Mouse (Mus musculus) cerebellum, postnatal 36 days (tissue): Measurements from ENCODE around the gene Nr2c1.

Source experiments
- DNase-seq, 2 experiments: peaks; one replicate each; pipeline ENCODE4 v3.0.0; 2021 to 2022; ENCODE audit warnings: mixed read lengths in 2 of 2

The Nr2c1 gene

GRCm38 (mm10) chr10:94140227-94140931 is 7.4 kb upstream of the Nr2c1 start:
- DNase-seq = no peak

GRCm38 (mm10) chr10:94142427-94142826 is 5.4 kb upstream of the Nr2c1 start:
- no peak for DNase-seq

DNA sequence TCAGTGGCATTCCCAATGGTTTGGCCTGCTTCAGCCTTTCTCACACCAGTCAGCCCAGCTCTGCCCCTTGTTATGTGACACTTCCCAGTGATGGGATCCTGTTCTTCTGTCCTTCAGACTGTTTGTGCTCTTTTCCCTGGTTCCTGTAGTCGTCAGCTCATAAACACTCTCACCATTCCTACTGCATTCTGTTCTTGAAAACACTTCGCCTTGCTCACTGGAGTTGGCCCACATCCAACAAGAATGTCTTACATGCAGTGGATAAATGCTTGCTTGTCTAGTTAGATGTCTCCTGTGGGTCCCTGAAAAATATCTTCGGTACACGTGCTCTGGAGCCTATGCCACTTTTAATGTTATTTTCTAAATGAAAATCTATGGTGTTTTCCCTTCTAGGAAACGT is 3.2 kb upstream of the Nr2c1 start:
- DNase-seq = no peak

DNA sequence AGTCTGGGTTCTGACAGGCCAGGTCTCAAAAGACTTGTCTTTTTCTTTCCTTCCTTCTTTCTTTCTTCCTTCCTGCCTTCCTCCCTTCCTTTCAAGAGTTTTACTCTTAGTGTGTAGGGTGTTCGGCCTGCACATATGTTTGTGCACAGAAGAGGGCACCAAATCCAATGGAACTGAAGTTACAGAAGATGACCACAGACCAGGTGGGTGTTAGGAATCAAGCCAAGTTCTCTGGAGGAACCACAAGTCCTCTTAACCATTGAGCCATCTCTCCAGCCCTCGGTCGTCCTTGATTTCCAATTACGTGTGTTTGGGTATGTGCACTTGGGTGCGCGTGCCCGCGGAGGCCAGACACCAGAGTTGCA is 450 bp upstream of the Nr2c1 start:
- DNase-seq = no peak

- DNase-seq = no peak
These were observed 3.7 kb downstream of the Nr2c1 start for GRCm38 (mm10) chr10:94151488-94151887.

DNA sequence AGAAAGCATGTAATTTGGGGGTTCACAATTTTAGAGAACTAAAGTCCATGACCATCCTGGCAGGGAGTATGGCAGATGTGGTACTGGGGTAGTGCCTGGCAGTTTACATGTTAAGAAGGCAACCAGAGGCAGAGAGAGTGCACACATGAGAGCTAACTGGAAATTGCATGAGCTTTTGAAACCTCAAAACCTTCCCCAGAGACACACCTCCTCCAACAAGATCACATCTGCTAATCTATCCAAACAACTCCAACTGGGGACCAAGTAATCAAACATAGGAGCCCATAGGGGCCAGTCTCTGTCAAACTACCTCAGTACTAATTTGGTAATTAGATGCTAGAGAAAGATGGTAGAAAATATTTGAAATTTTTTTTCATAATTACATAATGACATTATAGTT is 6.0 kb downstream of the Nr2c1 start:
- no peak for DNase-seq

- no peak for DNase-seq
These were observed 11.1 kb downstream of the Nr2c1 start for GRCm38 (mm10) chr10:94158962-94159361.

GRCm38 (mm10) chr10:94159406-94159805 is 11.6 kb downstream of the Nr2c1 start:
- DNase-seq = no peak

DNA sequence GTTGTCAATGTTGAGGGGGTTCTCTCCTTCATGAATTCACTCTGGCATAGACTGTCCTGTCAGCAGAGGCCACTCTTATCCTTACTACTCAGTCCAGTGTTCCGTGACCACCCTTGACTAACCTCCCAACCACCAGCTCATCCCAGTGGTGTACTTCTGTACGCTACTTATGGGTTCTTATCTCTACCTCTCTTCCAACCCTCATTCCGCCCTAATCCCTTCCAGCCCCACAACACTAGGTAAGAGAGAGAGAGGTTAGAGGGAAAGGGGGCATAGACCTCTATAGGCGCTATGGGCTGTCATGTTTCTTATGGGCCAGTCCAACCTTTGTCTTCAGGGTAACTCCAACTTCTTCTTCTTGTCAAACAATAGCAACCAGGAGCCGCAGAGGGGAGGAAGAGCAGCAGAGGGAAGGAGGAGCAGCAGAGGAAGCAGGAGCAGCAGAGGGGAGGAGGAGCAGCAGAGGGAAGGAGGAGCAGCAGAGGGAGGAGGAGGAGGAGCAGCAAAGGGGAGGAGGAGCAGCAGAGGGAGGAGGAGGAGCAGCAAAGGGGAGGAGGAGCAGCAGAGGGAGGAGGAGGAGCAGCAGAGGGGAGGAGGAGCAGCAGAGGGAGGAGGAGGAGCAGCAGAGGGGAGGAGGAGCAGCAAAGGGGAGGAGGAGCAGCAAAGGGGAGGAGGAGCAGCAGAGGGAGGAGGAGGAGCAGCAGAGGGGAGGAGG is 13.4 kb downstream of the Nr2c1 start:
- DNase-seq = no peak

DNA sequence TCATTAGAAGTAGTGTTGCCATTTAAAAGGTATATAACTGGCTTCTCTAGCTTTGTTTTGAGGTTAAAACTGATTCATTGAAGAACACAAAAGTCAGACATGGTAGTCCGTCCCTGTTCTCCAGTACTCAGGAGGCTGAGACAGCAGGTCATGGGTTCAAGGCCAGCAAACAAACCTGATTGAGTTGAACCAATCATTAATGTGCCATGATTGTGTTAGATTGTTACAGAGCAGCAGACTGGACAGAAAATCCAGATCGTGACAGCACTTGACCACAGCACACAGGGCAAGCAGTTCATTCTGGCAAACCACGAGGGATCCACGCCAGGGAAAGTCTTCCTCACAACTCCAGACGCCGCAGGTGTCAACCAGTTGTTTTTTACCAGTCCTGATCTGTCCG is 14.2 kb downstream of the Nr2c1 start:
- no peak for DNase-seq

DNA sequence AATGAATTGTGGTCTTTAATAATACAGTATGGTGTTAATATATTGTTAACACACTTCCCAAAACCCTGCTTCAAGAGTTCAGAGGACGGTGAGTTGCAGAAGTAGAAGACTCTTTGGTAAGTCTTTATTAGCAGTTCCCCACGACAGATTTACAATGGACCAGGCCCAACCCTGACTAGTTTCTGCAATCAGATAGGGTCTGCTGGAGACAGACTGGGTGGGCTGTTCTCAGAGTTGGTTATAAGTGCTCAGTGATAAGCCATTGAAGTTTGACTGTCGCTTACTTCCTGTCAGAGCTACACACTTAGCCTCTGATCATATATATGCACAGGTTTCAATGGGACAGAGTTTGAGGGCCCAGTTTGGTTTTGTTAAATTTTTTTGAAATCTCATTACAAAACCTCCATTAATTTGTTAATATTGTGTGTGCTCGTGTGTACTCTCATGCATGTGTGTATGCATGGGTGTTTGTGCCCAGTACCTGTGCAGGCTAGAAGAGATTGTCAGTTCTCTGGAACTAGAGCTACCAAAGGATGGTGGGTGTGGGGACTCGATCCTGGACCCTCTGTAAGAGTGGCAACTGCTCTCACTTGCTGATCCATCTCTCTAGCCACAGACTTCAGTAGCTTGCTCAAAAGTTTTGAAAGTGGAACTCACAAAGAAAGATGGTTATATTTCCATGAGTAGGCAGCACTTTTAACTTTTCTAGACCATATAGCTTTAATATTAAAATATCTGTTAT is 16.5 kb downstream of the Nr2c1 start:
- DNase-seq = no peak

DNA sequence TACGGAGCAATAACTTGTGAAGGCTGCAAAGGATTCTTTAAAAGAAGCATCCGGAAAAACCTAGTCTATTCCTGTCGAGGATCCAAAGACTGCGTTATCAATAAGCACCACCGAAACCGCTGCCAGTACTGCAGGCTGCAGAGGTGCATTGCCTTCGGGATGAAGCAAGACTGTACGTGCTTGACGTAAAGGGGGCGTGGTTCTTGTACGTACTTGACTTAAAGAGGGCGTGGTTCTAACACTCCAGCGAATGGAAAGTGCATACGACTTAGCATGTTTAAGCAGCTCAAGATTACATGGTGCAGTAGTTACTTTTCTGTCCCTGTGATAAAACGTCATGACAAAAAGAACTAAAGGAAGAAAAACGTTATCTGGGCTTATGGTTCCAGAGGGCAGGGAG is 17.6 kb downstream of the Nr2c1 start:
- DNase-seq = no peak

DNA sequence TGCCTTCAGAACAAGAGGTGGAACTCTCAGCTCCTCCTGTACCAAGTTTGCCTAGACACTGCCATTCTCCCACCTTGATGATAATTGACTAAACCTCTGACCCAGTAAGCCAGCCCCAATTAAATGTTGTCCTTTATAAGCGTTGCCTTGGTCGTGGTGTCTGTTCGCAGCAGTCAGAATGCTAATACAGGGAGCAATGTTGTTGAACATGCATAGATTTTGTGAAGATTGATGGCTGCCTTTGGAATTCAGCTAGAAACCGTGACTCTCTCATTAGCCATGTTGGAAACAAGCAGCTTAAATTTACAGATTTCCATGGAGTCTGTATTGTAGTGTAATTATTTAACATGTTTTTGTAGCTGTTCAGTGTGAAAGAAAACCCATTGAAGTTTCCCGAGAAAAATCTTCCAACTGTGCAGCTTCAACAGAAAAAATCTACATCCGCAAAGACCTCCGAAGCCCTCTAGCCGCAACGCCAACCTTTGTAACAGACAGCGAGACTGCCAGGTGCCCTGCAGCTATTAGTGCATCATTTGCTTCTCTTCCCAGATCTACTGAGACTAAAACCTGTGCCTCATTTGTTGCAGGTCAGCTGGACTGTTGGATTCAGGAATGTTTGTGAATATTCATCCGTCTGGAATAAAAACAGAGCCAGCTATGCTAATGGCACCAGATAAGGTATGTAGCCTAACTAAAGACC is 19.4 kb downstream of the Nr2c1 start:
- no peak for DNase-seq

GRCm38 (mm10) chr10:94171440-94172130 is 23.8 kb downstream of the Nr2c1 start:
- DNase-seq = no peak

DNA sequence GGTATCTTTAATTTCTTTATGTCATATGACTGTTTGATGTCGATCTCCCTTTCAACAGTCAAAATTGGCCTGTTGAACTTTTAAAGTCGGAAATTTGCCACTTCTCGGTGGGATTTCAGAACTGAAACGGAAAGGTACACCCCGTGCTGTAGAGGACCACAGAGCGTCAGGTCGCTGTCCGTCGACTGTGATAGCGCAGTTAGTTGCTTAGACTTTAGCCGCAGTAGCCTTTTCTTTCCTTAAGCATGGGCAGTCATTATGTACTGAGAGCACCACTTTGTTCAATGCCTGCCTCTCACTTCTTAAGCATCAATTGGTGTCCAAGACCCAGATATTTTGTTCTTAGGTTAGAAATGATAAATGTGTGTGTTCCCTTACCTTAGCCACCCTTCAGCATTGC is 24.3 kb downstream of the Nr2c1 start:
- no peak for DNase-seq

DNA sequence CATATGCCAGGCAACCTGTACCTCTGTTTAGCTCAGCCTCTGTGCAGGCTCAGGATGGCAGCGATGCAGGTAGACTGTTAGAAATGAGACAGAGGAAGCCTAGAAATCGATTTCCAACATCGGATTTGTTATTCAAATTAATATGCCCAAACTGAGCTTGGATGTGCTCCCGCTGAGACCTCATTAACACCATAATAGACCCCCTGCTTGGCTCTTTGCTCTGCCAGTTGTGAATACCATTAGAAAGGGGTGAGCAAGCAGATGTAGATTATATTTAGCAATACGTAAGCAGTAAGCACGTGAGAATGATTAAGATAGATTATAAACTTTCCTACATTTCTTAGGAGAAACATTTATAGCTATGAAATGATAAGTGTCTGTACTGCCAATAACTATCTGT is 24.9 kb downstream of the Nr2c1 start:
- no peak for DNase-seq

- DNase-seq = no peak
These were observed 26.8 kb downstream of the Nr2c1 start for GRCm38 (mm10) chr10:94174652-94175051.

DNA sequence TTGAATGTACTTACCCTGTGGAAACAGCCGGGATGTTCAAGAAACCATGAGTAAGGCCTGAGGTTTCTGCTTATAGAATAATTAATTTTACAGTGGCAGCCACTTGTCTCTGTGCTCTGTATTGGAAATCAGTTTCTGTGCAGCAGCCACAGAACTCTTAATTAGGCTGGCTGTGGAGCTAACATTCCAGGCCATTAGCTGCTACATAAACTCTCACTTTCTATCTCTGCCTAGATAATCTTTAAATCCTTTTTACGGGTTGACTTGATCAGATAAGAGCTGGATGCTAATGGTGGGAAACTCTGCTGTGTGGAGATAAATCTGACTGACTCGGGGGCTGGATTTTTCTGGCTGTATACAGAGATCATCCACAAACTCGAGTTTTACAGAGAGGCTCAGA is 35.4 kb downstream of the Nr2c1 start:
- DNase-seq = no peak

DNA sequence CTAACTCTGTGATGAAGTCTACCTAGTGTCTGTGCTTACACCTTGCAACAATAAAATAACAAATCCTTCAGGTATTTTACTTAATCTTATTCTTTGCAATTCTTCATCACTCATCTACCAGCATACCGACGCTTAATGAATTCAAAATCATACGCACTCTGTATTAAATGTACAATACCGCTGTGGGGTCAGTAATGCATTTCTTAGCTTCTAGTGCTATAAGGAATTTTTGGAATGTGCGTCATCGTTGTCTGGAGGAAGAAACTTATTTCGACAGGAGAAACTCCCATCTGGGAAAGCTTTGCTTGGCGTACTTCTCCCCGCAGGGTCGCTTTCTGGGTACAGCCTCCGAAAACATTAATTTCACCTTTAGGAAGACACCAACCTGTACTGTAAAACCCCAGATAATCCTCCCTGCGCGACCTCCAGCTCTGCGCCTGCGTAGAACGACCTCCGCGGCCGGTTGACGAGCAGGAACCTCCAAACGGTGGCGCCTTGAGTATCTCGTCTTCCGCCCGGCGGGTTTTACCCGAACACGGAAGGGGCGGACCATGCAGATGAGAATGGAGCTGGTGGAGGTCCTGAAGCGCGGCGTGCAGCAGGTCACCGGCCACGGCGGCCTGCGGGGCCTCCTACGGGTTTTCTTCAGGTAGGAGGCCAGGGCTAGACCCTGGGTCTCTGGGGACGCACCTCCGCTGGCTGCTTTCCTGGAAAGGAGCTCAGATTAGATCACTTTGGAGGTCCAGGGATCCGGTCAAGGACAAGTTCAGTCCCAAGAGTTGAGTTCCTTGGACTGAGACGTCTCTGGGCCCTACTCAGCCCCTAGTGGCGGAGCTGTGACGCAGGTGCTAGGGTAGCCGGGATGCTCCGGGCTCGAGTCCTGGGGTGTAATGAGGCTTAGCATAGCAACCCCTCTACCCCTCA is 50.9 kb downstream of the Nr2c1 start, which contains the start of gene Ndufa12:
Ndufa12 (plus strand) TSS at position 239 of the 924 bp plus-strand sequence.
- peak; percentile 95 to 97 for DNase-seq

GRCm38 (mm10) chr10:94204973-94205372 is 57.1 kb downstream of the Nr2c1 start:
- DNase-seq = no peak
